Mouse (Mus musculus): ENCODE data around the gene Lrrc37a.

- TF ChIP-seq MEF2A (IDR thresholded peaks at IDR 0.05; ENCODE audit: extremely low read depth, insufficient replicate concordance, low read depth, low read length, poor library complexity, severe bottlenecking) (no peak), CTCF (IDR thresholded peaks at IDR 0.05 in 2 of 3, conservative IDR thresholded peaks at IDR 0.05 in 1 of 3; ENCODE audit: control insufficient read depth in 1 of 3, insufficient read depth in 1 of 3, low read depth in 2 of 3, low read length in 3 of 3, poor library complexity in 1 of 3, severe bottlenecking in 1 of 3) (no peak), POLR2A (IDR thresholded peaks at IDR 0.05; ENCODE audit: control insufficient read depth in 1 of 2, insufficient read depth in 1 of 2, low read depth in 1 of 2, low read length in 2 of 2, poor library complexity in 1 of 2) (no peak), SIN3A (IDR thresholded peaks at IDR 0.05; ENCODE audit: low read length) (no peak)
Observed at GRCm38 (mm10) chr11:103419226-103419625, 85.2 kb downstream of the Lrrc37a start.

All from MEL (cell line).